Mouse (Mus musculus) adrenal gland, postnatal 10 days (tissue): Measurements from ENCODE around the gene Cry2. TPM values are rescaled to one million over a fixed set of nuclear protein-coding genes. Genes with fewer than 3 reads are reported as not detected.

ENCODE experiments used
- DNase-seq: peaks from one replicate; pipeline ENCODE4 v3.0.0; 2021; ENCODE audit warnings: mixed read lengths
- total RNA-seq, 2 experiments: library from RNA; stranded (reverse); gene quantifications; 2 replicates each; pipeline ENCODE4 v1.2.3; 2021

Gene Cry2
- total RNA-seq, 2 experiments from 2014 or later = 39.3 to 41.9 TPM

- no peak for DNase-seq
Measured at GRCm38 (mm10) chr2:92388081-92388517, 45.7 kb downstream of the Cry2 start.

GRCm38 (mm10) chr2:92387646-92388045, 46.2 kb downstream of the Cry2 start:
- DNase-seq = no peak

GRCm38 (mm10) chr2:92386821-92387570, 46.8 kb downstream of the Cry2 start:
- DNase-seq = no peak

GRCm38 (mm10) chr2:92385113-92386051, 48.5 kb downstream of the Cry2 start:
- no peak for DNase-seq

GRCm38 (mm10) chr2:92384101-92384500, 49.7 kb downstream of the Cry2 start:
- DNase-seq = no peak

GRCm38 (mm10) chr2:92382759-92383158, 51.1 kb downstream of the Cry2 start:
- DNase-seq = no peak

- no peak for DNase-seq
Measured at GRCm38 (mm10) chr2:92381901-92382588, 51.8 kb downstream of the Cry2 start, which contains the start of gene 1700029I15Rik. 1700029I15Rik (plus strand) TSS chr2:92382538.

- DNase-seq = no peak
Measured at GRCm38 (mm10) chr2:92381161-92381560, 52.7 kb downstream of the Cry2 start.

- no peak for DNase-seq
Measured at GRCm38 (mm10) chr2:92380495-92381050, 53.3 kb downstream of the Cry2 start.

GRCm38 (mm10) chr2:92379783-92380494, 53.9 kb downstream of the Cry2 start:
- DNase-seq = no peak

GRCm38 (mm10) chr2:92377320-92377719, 56.5 kb downstream of the Cry2 start:
- no peak for DNase-seq

- DNase-seq = peak; percentile 40
Measured at GRCm38 (mm10) chr2:92376300-92376699, 57.5 kb downstream of the Cry2 start.

GRCm38 (mm10) chr2:92375788-92376187, 58.1 kb downstream of the Cry2 start:
- DNase-seq = peak; percentile 27

GRCm38 (mm10) chr2:92375099-92375623, 58.7 kb downstream of the Cry2 start:
- peak; percentile 97 for DNase-seq

GRCm38 (mm10) chr2:92374514-92374913, 59.3 kb downstream of the Cry2 start, which contains the start of the genes Pex16 and Large2:
Pex16 (plus strand) TSS chr2:92374676.
Large2 (minus strand) TSS chr2:92374869.
- DNase-seq = peak; percentile 63

GRCm38 (mm10) chr2:92373437-92373813, 60.4 kb downstream of the Cry2 start:
- no peak for DNase-seq

- peak; percentile 83 for DNase-seq
Measured at GRCm38 (mm10) chr2:92372767-92373436, 60.9 kb downstream of the Cry2 start.

GRCm38 (mm10) chr2:92371971-92372690, 61.7 kb downstream of the Cry2 start:
- DNase-seq = no peak
